9 mouse cellular contexts compared by ENCODE assay signal in genomic region chr7:31148086-31148485, GRCm38 (mm10). TPM values are rescaled to one million over a fixed set of nuclear protein-coding genes. Genes with fewer than 3 reads are reported as not detected.
DNase-seq lines count a peak whose midpoint lies in the region; ATAC-seq and TF ChIP-seq lines count a peak whose summit lies in the region.
"Had no signal": no experiment of that assay in that cellular context is flagged by ENCODE, and none has a peak within 500 bp of the region (broad histone marks: within the 10 kb centered on the region; RNA-seq: fewer than 3 reads in every experiment).

No protein-coding gene starts in this region.

- DNase-seq in adrenal gland, postnatal 14 days = peak; percentile 59
- no peak for DNase-seq in adrenal gland, postnatal 10 days
- DNase-seq in 3T3-L1 (ENCODE audit: low read depth, low spot score) = peak; percentile 78
- no peak for DNase-seq in frontal cortex, postnatal 25 days (ENCODE audit: low spot score in 2 of 2)
- no peak for DNase-seq in right cerebral cortex, postnatal 25 days
- DNase-seq in B cell, adult 2 months = no peak

- no peak for TF ChIP-seq POLR2A in embryonic fibroblast, embryonic 13.5 days (IDR thresholded peaks at IDR 0.05; ENCODE audit: low read depth, low read length)

- peaks cover 9% of the 10 kb centered on the region for H3K36me3 ChIP-seq in limb, embryonic 15.5 days

- peak overlapping the region; percentile 71 for H3K4me2 ChIP-seq in limb, embryonic 15.5 days

- H3K27me3 ChIP-seq in limb, embryonic 15.5 days = no peaks in the 10 kb centered on the region

- no peaks in the 10 kb centered on the region for H3K9me3 ChIP-seq in limb, embryonic 15.5 days

- peaks cover 7% of the 10 kb centered on the region; the same call in 1 of the 2 replicates for H3K4me1 ChIP-seq in embryonic fibroblast, embryonic 13.5 days (ENCODE audit: control insufficient read depth, insufficient read depth, low read length)
- peaks cover 38% of the 10 kb centered on the region for H3K4me1 ChIP-seq in limb, embryonic 15.5 days

- H3K9ac ChIP-seq in limb, embryonic 15.5 days = 0 out of 2 replicates have a peak overlapping the region, but pooled peaks have one; percentile 20

- 63% methylated on average over 3 of the region's 3 CpGs for whole genome bisulfite sequencing in limb, embryonic 15.5 days

- peak overlapping the region; percentile 39 for H3K4me3 ChIP-seq in embryonic fibroblast, embryonic 13.5 days (ENCODE audit: insufficient read depth, low read length)
- peak overlapping the region; percentile 92 for H3K4me3 ChIP-seq in limb, embryonic 15.5 days

- no peak for ATAC-seq in limb, embryonic 15.5 days (ENCODE audit: insufficient number of reproducible peaks, low FRiP score, low TSS enrichment, low read depth)

- peak overlapping the region; percentile 62 for H3K27ac ChIP-seq in embryonic fibroblast, embryonic 13.5 days (ENCODE audit: insufficient read depth, low read length)
- peak overlapping the region; percentile 44; the same call in 1 of the 2 replicates for H3K27ac ChIP-seq in limb, embryonic 15.5 days

- no peak for TF ChIP-seq CTCF in embryonic fibroblast, embryonic 13.5 days (IDR thresholded peaks at IDR 0.05; ENCODE audit: borderline replicate concordance, insufficient read depth, low read length)

RNA-seq across cellular contexts. Expression of gene Gramd1a, which starts 7.6 kb away (rescaled TPM):
- total RNA-seq in adrenal gland, postnatal 14 days (2021) = 45.9 and 72.5 TPM in 2 replicates
- 10 to 100 TPM; 39.4 to 60.0 TPM for total RNA-seq in adrenal gland, postnatal 10 days (2021)
- polyA plus RNA-seq in embryonic fibroblast, embryonic 13.5 days (2011; ENCODE audit: insufficient read length, low read depth, missing spikeins) = 44.3 and 53.9 TPM in 2 replicates
- polyA plus RNA-seq in limb, embryonic 15.5 days (2015; fragmentation: Nextera tagmentation; extraction: Ambion mirVana) = 68.2 and 70.9 TPM in 2 replicates

RNA-seq across cellular contexts. Expression of gene Scn1b, which starts 21.3 kb away (rescaled TPM):
- total RNA-seq in adrenal gland, postnatal 14 days (2021) = 8.6 and 11.8 TPM in 2 replicates
- 10 to 100 TPM; 15.7 to 39.2 TPM for total RNA-seq in adrenal gland, postnatal 10 days (2021)
- 40.8 and 57.9 TPM in 2 replicates for polyA plus RNA-seq in embryonic fibroblast, embryonic 13.5 days (2011; ENCODE audit: insufficient read length, low read depth, missing spikeins)
- 4.7 and 5.7 TPM in 2 replicates for polyA plus RNA-seq in limb, embryonic 15.5 days (2015; fragmentation: Nextera tagmentation; extraction: Ambion mirVana)

RNA-seq across cellular contexts. Expression of gene Hpn, which starts 33.0 kb away (rescaled TPM):
- 3.8 and 41.6 TPM in 2 replicates for total RNA-seq in adrenal gland, postnatal 14 days (2021)
- 10 to 100 TPM; 25.1 to 65.2 TPM for total RNA-seq in adrenal gland, postnatal 10 days (2021)
- polyA plus RNA-seq in embryonic fibroblast, embryonic 13.5 days (2011; ENCODE audit: insufficient read length, low read depth, missing spikeins) = 0.60 and 0.90 TPM in 2 replicates
- 2.4 and 3.4 TPM in 2 replicates for polyA plus RNA-seq in limb, embryonic 15.5 days (2015; fragmentation: Nextera tagmentation; extraction: Ambion mirVana)
- polyA plus RNA-seq: C2C12 had no signal

Comparison
In these comparisons a context has a peak if more than half of its experiments do, and no peak if none do; other contexts are left out.
1. DNase-seq: peak in adrenal gland, postnatal 14 days (single experiment) and 3T3-L1 (single experiment); none in adrenal gland, postnatal 10 days (single experiment), frontal cortex, postnatal 25 days (0 of 2), right cerebral cortex, postnatal 25 days (single experiment) and B cell, adult 2 months (0 of 2).